Mouse (Mus musculus): Measurements from ENCODE around the gene Eppin.

Gene Eppin

GRCm38 (mm10) chr2:164560106-164560505, 33.3 kb downstream of the Eppin start:
- DNase-seq (ENCODE audit: low spot score in 2 of 2) = no peak

DNA sequence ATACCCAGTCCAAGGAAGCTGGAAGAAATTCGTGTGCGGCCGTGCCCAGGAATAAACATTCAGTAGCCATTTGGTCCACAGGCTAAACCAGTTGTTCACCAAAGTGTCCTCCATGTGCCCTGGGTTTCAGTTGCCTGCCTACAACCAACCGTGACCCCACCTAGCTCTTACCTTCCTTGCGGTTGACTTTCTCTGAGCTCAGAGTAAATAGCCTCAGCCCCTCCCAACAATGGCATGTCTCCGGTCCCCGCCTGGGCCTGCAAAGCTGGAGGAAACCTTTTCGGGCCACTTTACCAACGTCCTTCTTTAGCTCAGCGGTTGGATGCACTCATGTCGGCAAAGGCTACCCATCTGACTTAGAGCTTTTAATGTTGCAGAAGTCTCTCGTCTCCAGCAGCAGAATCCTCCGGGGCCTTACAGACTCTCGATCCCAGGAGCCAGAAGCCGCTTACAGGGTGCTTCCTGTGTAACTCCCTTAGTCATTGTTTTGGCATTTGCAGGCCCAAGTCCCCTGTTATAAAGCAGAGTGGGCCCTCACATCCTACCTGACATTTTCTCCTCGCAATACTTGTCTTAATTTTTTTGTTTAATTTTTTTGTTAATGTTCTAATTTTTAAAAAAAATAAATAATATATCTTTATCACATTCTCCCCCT, 34.3 kb downstream of the Eppin start:
- no peak for DNase-seq (ENCODE audit: low spot score in 2 of 2)

- no peak for DNase-seq (ENCODE audit: low spot score in 2 of 2)
Measured at GRCm38 (mm10) chr2:164558426-164558825, 35.0 kb downstream of the Eppin start.

DNA sequence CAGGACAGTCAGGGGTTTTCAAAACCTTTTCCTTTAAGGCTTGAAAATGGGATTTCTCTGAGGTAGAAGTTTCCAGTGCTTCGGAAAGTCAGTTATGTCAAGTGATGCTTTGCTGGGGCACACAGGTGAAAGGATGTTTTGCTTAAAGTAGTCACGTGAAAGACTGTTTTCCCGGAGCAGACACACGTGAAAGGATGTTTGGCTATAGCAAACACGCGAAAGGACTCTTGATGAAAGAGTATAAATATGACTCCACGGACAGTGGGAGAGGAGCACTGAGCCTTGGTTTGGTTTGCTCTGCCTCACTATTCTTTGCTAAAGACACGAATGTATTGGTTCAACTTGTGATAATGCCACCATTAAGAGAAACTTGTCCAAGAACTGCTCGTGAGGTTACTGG, 41.9 kb downstream of the Eppin start:
- DNase-seq (ENCODE audit: low spot score in 2 of 2) = no peak

DNA sequence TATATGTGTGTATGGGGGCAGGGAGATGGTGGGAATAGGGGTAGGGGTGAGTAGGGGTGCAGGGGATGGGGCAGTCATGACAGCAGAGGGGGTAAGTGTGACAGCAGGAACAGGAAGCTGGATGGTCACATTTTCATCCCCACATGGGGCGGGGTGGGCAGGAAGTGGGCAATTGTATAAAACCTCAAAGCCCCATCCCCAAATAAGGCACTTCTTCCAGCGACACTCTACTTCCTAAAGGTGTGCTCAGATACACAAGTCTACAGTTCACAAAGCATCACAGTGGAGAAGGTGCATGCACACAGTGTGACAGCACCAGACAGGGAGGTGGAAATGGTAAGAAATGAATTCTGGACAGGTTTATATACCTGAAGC, 42.5 kb downstream of the Eppin start:
- no peak for DNase-seq (ENCODE audit: low spot score in 2 of 2)

DNA sequence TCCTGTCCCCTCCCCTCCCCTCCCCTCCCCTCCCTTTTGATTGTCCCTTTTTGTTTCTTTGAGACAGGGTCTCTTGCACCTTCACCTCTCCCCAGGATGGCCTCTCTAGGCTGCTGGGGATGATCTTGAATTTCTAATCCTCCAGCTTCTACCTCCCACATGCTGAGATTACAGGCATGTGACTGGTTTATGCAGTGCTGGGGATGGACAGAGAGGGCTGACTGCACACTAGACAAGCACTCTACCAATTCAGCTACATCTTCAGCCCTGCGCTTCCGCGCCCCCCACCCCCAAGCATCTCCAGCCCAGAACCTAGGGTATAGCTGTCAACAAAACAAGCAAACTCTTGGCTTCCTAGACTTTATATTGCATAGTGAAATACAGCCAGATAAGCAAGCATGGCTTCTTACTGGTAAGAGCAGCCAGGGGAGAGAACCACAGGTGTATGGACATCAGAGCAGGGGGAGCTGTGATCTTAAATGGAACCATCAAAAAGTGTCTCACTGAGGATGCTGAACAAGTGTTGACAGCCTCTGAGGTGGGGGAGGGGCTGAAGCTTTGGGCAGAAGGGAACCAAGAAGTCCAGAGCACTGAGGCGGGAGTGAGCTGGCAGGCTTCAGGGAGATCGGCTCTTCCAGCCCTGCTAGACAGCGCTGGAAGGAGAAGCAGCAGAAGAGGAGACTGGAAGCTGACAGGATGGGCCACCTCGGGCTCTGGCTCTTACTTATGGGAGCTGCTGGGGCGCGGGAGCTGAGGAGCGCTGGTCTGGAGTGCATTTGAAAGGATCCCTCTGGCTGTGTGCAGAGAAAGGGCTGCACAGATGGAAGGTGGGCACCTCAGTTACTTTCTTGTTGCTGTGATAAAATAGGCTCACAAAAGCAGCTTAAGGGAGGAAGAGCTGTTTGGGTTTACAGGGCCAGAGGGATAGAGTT, 43.2 kb downstream of the Eppin start:
- no peak for DNase-seq (ENCODE audit: low spot score in 2 of 2)

DNA sequence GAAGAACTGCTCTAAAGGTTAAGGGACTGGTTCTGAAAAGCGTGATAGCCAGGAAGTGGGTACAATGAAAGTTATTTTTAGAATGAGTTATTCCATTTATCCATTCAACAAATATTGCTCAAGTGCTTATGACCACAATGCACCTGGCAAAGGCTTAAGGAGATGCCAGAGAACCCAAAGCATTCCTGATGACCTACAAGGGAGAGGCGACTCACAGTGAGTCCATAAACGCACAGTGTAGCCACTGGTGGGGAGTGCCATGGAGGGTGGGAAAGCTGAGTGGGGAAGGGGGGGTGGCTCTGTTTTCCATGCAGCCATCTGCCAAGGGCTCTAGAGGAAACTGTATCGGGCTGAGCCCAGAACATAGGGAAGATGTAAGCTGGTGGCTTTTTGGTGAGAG, 44.1 kb downstream of the Eppin start:
- DNase-seq (ENCODE audit: low spot score in 2 of 2) = no peak

GRCm38 (mm10) chr2:164544454-164545097, 48.8 kb downstream of the Eppin start:
- no peak for DNase-seq (ENCODE audit: low spot score in 2 of 2)

GRCm38 (mm10) chr2:164543745-164544144, 49.6 kb downstream of the Eppin start:
- no peak for DNase-seq (ENCODE audit: low spot score in 2 of 2)

- DNase-seq (ENCODE audit: low spot score in 2 of 2) = no peak
Measured at GRCm38 (mm10) chr2:164542598-164542997, 50.8 kb downstream of the Eppin start.

DNA sequence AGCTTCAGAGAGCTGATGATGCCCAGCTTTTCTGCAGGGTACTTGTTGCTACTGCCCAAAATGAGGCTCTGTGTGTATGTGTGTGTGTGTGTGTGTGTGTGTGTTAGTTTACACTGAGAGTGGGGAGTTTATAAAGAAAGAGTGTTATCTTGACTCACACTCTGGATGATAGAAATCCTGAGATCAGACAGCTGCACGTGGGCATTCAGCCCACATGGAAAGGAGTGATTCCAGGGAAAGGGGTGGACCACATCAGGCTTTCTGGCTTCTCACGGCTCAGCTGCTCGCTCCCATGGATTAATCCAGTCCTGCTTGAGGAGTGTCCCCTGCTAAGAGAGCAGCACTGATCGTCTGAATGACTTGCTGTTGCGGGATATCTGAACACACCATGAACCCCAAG, 51.3 kb downstream of the Eppin start:
- no peak for DNase-seq (ENCODE audit: low spot score in 2 of 2)

GRCm38 (mm10) chr2:164540652-164541427, 52.6 kb downstream of the Eppin start:
- DNase-seq (ENCODE audit: low spot score in 2 of 2) = no peak

All from spleen, postnatal 36 days (tissue).